Mouse (Mus musculus) gastrocnemius, adult 18-20 months (tissue): ENCODE data around the gene Htr6. TPM values are rescaled to one million over a fixed set of nuclear protein-coding genes. Genes with fewer than 3 reads are reported as not detected.

ENCODE experiments used
- DNase-seq: peaks from one replicate; pipeline ENCODE4 v3.0.0; 2021; ENCODE audit warnings: low spot score
- total RNA-seq, 2 experiments: library from RNA; stranded (reverse); gene quantifications; 2 replicates each; pipeline ENCODE4 v1.2.3; 2021

Gene Htr6
- total RNA-seq, 2 experiments from 2014 or later: not detected

DNA sequence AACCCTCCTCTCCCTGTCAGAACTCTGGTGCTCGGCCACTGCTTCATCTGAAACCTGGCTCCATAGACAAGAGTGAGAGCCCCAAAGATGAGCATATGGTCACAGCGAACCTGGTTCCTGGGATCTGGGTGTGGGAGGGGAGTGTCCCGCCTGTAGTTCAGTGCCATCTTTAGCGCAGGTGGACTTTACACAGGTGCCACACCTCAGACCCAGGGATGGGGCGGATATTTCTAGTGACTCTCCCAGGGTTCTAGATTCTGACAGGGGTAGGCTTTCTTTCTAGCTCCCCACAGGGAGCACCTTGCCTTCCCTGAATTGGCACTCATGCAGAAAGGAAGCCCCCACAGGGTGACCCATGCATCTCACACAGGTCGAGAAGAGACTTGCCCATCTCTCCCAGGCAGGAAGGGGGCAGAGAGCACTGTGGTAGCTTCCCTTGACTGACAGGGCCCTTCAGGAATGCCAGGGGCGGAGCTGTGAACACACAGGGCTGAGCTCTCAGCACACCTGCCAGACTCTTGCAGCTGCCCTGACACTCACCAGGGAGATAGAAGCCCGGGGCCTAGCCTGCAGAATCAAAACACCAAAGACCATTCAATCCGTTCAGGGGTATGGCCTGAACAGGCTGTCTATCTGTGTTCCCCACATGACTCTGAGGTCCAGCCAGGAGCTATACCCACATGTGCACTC is 13.8 kb upstream of the Htr6 start:
- no peak for DNase-seq

DNA sequence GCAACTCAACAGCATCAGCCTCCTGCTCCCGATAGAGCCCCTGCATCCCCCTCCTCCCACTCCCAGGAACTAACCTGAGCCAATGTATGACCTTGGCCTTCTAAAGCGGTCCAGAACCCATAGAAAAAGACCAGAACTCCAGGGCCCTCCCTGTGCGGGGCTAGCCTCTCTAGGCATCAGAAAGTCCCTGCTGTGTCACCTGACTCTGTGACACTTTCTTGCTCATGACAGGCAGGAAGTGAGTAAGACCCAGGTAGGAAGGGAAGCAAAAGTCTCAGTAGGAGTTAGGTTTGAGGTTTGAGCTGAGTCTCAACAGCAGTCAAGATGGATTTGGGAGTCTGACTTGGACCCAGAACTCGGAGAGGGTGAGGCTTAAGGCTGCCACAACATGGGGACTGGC is 11.6 kb upstream of the Htr6 start:
- no peak for DNase-seq

DNA sequence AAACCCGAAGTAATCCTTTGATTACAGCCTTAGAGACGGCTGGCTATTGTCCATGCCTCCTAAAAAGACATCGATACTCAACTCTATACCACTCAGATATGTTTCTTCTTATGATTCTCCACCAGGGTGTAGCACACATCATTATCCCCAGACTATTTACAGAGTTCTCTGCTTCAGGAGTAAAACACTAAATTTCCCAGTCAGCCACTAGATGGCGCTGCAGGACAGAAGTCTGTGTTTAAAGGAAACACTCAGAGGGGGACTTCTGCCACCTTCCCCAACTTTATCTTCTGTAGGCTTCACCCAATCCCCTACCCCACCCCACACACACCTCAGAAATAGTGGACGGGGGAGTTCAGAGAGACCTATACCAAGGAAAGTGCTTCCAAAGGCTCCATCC is 10.7 kb upstream of the Htr6 start:
- peak; percentile 89 for DNase-seq

DNA sequence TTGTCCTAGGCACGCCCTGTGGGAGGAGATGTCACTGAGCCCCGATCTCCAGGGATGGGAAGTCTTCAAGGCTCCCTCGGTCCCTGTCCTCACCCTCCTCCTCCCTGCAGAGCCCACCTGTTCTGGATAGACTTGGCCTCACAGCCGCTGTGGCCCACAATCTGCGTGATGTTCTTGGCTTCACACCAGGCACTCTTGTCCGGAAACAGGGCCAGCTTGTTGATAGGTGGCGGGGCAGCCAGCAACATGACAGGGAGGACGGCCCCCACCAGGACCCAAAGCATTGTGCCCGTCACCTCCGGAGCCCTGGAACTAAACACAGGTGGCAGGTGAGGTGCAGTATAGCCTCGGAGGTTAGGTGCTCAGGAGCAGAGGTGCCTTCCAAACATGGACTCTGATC is 10.0 kb upstream of the Htr6 start:
- DNase-seq: no peak

DNA sequence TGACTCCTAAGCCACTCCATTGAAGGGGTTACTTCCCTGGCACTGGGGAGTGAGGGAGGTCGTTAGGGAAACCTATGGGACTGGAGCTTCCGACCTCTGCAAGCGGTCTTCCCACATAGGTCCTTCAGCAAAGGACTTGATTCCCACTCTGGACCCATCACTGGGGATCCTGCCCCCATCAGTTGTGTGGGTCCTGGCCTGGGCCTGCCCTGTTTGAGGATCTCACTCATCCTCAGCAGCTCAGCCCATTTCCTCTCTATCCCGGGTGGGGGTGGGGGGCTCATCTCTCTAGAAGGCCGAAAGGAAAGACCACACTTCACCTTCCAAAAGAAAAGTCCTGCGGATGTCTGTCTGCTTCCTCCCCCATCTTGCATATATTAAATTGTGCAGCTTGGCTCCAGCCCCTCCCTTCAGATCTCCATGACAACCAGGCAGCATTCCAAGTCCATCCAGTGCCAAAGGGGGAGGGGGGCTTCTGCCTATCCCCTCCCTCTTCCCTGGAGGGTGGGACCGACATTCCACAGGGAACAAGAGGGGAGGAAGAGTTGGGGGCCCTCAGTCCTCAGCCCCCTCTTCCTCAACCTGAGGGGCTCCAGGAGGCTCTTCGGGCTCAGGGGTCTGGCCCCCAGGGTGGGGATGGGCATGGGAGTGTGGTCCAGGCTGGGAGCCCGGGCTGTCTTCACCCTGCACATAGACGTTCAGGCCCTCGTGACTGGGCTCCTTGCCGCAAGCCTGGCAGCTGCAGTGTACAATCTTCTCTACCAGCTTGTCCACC is 7.6 kb upstream of the Htr6 start:
- no peak for DNase-seq

DNA sequence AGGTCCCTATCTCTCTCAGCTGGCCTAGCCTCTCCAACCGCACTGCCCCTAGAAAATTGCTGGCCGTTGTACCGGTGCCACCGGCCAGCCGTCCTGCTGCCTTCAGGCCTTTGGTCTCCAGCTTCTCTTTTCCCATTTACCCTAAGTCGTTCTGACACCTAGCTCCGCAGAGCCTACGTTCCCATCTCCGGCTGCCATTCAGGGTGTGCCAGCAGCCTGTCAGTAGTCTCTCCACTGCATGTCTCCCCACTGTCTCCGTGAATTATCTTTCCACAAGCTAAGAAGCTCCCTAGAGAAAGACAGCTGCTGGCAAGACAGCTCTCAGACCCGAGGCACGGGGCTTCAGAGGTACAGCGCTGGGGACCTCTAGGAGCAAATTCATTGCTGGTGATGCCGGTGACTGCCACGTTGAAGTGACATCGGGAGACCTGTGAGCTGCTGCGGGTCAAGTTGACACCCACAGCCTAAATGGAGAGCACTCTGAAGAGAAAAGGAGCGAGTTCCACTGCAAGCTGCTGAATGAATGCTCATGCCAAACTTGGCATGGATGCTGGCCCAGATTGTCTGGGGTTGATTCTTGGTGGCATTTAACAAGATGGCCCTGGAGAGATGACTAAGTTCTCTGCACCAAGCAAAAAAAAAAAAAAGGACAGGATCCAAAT is 6.0 kb upstream of the Htr6 start:
- DNase-seq: no peak

DNA sequence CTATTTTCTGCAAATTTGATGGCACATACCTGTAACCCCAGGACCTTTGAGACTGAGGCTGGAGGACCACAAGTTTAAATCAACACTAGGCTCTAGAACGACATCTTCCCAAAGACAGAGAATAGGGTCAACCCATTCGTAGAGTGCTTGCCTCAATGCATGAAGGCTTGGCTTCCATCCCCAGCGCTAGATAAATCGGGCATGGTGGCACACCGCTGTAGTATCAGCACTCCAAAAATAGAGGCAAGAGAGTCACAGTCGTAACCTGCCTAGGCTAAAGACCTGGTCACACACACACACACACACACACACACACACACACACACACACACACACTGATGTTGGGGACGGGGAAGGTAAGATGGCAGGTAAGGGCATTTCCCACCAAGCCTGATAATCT is 4.9 kb upstream of the Htr6 start:
- no peak for DNase-seq

DNA sequence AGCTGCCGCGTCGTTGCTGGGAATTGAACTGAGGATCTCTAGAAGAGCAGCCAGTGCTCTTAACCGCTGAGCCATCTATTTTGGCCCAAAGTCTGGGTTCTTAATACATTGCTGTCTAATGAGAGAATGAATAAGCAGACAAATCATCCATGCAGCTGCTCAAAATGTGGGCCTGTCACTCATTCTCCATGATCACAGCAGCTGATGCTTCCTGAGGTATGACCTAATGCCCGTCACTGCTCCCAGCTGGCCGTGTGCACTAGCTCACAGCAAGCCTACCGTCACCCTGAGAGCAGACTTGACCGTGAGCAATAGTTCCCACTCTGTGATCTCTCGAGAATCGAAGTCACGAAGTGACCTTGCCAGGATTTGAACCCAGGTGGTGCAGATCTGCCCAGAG is 4.1 kb upstream of the Htr6 start:
- DNase-seq: no peak

DNA sequence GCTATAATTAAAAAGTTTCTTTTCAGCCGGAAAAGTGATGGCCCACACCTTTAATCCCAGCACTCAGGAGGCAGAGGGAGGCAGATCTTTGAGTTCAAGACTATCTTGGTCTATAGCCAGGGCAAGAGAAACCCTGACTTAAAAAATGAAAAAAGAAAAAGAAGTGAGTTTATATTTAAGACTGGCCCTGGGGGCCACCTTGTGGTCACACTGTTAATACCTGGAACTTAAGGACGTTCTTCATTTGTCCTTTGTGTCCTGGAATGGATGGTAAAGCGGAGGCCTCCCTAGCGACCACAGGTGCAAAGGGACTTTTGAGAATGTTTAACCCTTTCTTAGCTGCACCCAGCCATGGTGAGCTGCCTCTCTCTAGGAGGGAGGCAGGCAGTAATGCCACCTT is 3.4 kb upstream of the Htr6 start:
- DNase-seq: no peak

DNA sequence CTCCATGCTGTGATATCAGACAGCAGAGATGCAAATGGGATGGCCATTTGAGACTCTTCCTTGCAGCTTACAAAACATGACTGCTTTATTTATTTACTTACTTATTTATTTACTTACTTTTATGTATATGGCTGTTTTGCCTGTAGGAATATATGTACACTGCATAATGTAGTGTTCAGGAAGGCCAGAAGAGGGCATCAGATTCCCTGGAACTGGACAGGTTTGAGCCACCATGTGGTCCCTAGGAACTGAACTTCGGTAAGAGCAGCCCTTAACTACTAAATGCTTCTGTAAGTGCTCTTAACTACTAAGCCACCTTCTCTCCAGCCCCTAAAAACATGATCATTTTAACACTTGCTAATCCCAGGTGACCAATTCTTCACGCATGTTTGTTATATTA is 2.9 kb upstream of the Htr6 start:
- peak; percentile 52 for DNase-seq

DNA sequence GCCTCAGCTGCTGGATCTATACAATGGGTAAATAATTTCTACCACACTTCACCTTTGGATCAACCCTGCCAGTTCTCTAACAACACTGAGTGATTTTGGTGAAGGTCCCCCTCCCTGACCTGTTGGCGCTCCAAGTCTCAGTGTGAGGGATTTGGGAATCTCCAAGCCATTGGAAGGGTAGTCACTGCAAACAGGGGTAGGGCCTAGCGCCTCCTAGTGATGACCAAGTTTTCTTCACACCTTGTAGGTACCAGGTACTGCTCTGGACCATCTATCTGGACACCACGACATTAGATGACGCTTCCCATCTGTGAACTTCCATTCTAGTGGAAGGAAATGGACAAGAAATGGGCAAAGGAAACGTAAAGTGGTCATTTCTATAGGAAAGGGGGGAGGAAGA is 545 bp upstream of the Htr6 start:
- no peak for DNase-seq

DNA sequence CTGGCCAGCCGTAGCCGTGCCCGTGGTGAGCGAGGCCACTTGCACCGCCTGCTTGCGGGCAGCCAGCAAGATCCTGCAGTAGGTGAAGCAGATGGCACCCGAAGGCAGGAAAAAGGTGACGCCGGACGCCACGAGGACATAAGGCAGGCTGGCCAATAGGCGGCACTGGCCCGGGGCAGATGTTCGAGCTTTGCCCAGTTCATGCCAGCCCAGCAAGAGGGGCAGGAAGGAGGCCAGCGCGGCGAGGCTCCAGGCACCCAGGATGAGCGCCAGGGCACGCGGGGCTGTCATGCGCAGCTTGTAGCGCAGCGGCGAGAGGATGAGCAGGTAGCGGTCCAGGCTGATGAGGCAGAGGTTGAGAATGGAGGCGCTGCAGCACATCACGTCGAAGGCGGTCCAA is 1.3 kb downstream of the Htr6 start:
- DNase-seq: peak; percentile 60

DNA sequence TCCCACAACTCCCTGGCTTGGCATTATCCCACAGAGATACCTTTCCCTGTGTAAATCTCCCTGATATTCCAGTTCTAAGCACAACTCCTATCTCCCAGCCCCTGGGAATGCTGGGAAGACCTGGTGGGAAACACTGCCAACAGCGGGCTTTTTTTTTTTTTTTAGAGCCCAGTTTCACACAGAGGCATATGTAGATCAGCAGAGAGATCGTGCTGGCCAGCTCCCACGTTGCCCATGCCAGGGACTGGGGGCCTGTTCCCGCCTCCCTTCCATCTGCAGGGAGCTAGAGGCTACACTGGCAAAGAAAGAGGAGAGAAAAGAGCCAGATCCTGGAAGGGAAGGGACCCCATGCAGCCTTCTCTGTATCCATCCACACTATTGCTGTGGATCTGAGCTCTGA is 7.1 kb downstream of the Htr6 start:
- no peak for DNase-seq

DNA sequence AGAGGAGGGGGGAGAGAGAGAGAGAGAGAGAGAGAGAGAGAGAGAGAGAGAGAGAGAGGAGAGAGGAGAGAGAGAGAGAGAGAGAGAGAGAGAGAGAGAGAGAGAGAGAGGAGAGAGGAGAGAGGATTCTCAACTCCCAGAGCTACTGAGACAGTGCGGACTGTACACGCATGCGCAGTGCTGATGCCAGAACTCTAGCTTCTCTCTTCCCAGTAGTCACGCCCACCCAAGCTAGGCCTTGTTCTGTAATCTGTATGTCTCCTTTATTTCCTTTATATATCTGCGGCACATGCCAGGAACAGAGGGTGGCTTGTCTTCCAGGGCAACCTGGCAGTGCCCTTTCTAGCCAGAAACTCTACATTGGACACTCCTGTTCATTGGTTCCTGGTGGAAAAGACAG is 10.5 kb downstream of the Htr6 start:
- no peak for DNase-seq

DNA sequence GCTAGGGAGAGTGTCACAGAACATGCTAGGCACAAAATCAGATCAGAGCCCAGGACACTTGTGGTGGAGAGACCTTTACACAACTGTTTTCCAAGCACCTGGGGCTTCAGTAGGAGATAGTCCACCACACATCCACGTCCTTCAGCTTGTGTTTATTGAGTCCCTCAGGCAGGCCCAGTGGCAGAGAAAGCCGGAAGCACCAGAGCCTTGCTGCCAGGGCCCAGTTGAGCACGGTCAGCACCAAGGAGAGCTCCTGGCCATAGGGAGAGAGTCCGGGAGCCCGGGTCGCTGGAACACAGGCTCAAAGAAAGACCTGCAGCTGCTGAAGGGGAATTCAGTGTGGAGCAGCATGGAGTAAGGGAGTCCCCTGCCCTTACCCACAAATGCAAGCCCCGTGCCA is 15.8 kb downstream of the Htr6 start:
- DNase-seq: no peak

DNA sequence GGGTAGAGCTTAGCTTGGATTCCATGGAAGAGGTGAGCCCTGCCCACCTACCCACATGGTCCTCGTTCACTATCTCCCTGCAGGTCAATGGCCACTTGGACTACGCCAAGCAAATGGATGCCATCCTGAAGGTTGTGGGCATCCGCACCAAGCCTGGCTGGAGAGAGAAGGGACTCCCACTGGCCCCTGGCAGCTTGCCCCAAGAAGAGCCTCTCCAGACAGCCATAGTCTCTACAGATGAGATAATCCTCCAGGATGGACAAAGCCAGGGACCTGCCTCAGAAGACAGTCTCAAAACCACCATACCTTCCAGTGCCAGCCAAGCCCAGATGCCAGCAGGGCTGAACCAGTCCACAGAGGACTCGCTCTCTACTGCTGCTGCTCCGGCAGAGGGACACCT is 17.3 kb downstream of the Htr6 start:
- no peak for DNase-seq

DNA sequence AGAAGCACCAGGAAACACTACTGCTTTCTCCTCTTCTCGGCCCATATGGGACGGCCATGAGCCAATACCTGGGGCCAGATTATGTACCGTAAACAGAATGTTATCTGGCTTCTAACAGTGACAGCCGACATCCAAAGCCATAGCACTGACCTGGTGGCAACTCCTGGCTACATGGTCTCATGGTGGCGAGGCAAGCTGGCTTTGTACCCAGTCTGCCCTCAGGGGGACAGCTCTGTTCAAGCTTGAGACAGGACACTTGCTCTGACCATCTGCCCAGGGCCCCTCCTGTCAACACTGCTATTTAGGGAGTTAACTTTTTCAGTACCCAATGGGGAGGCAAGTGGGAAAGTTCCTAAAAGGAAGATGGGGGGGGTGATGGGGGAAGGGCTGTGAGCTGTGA is 18.1 kb downstream of the Htr6 start:
- DNase-seq: no peak

DNA sequence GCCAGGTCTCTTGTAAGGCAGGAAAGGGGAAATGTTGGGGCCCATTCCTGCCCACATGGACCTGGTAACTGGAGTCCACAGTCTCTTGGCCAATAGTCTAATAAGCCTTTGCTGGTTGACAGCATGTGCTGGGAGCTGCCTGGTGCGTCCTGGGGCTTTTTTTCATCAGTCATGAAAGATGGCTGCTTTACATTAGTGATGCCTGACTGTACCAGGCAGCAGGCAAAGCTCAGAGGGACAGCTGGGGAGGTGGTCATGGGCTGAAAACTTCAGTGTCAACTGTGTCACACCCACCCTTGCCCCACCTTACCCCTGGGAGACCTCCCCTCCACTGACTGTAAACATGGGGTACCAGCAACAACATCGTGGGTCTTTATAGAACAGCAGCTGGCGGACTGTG is 19.6 kb downstream of the Htr6 start:
- no peak for DNase-seq

DNA sequence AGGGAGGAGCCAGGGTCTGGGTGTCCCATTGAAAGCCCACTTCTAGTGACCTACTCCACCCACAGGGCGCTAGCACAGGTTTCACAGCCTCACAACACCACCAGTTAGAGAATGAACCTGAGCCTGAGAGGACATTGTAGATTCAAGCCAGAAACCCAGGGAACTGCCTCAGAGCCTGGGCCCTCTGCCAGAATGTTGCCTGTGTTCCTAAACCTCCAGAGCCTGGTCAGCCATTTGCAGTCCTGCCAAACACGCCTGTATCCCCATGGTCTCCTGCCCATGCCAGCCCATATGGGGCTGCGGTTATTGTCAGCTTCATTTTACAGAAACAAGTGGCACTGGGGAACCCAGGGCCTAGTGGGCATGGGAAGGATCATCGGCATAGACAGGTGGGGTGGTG is 20.0 kb downstream of the Htr6 start:
- no peak for DNase-seq

DNA sequence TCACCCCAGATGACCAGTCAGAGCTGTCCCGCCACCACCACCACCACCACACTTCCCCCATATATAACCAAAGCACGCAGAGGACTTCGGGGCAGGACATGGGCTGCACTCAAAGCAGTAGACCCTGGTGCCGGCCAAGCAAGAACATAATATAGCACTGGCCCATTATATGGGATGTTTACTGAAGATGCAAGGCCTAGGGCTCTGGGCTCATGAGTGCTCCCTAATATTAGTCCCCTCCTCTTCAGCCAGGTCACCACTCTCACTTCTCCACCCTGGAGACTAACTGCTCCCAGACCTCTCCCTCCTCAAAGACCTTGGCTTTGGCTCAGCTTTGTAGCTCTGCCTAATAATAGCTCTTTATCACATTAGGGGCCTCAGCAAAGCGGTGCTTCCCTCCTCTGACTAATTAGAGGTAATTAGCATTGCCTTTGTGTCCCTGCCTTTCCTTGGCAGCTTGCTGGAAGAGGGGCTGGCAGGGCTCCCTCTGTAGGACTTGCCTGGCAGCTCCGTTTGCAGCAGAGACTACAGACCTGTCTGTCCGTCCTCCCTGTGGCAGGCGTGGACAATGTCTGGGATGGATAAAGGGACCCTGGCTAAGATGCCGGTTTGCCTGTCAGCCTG is 21.0 kb downstream of the Htr6 start:
- no peak for DNase-seq

DNA sequence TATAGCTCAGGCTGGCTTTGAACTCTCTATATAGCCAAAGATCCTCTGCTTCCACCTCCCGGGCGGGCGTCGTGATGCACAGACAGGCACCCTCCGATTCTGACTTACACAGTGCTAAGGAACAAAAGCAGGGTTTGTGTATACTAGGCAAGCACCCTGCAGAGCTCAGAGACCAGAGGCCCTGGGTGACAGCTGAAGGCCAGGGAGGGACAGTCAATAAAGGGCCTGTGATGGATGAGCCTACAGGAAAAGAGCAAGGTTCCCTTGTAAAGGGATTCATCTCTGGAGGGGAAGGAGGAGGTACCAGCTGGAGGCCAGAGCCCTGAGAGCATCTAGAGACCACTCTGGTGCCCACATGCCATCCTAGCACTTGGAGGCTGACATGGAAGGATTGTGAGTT is 22.0 kb downstream of the Htr6 start:
- no peak for DNase-seq

DNA sequence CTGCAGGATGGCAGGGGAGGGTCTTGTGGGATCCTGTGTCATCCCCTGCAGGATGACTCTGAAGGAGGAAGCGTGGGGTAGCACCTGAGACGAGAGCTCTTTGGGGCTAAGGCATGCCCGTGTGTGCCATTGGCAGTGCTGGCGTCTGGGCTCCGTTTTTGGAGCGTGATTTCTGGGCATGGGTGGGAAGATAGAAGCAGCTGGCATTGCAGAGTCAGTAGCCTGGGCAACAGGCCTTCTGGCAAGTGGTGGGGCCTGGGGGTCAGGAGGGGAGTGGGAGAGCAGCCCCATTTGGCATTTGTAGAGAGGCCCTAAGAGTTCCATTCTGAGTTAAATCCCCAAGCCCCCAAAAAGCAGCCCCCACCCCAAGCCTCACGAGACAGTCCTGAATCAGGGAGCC is 22.6 kb downstream of the Htr6 start:
- DNase-seq: no peak

DNA sequence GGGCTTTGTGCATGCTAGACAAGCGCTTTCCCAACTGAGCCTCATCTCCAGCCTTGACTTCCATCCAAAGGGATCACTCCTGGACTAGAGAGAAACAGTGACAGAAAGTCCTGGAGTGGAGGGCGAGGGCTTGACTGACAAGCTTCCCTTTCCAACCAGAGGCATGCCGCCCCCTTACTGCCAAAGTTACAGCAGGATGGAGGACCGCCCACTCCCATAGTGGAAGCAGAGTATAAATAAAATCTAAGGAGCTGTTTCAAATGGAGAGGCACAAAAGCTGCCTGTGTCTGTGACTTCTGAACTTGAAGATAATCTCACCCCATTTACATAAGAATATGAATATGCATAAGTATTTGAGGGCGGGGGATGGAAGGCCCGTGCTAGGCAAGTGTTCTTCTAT is 26.9 kb downstream of the Htr6 start:
- no peak for DNase-seq
